Comparison of ENCODE assay signal across 10 mouse cellular contexts in genomic region chr1:65311214-65311933, GRCm38 (mm10). TPM values are rescaled to one million over a fixed set of nuclear protein-coding genes. Genes with fewer than 3 reads are reported as not detected.
DNase-seq lines count a peak whose midpoint lies in the region; ATAC-seq and TF ChIP-seq lines count a peak whose summit lies in the region.
"Had no signal": no experiment of that assay in that cellular context is flagged by ENCODE, and none has a peak within 500 bp of the region (broad histone marks: within the 10 kb centered on the region; RNA-seq: fewer than 3 reads in every experiment).

No protein-coding gene starts in this region.

- no peaks in the 10 kb centered on the region for H3K36me3 ChIP-seq in intestine, embryonic 15.5 days

- H3K9me3 ChIP-seq in intestine, embryonic 15.5 days: no peaks in the 10 kb centered on the region

- TF ChIP-seq CTCF in cerebellum, adult 2 months (IDR thresholded peaks at IDR 0.05; ENCODE audit: borderline replicate concordance, insufficient read depth, low read depth, low read length): no peak

- no peak overlapping the region for H3K27ac ChIP-seq in cerebellum, adult 2 months (ENCODE audit: insufficient read depth, low read length)
- H3K27ac ChIP-seq in intestine, embryonic 15.5 days: no peak overlapping the region

- ATAC-seq in intestine, embryonic 15.5 days: 0 out of 2 replicates have a peak, but pooled peaks have one; percentile 43

- H3K27me3 ChIP-seq in cerebellum, adult 2 months (ENCODE audit: control insufficient read depth, insufficient read depth, low read length): no peaks in the 10 kb centered on the region
- H3K27me3 ChIP-seq in intestine, embryonic 15.5 days (replicated peaks): peaks cover 16% of the 10 kb centered on the region

- no peak for TF ChIP-seq POLR2A in cerebellum, adult 2 months (IDR thresholded peaks at IDR 0.05; ENCODE audit: borderline replicate concordance, insufficient read depth, low read length)

- peaks cover 7% of the 10 kb centered on the region; the same call in 1 of the 2 replicates for H3K4me1 ChIP-seq in cerebellum, adult 2 months (ENCODE audit: control insufficient read depth, insufficient read depth, low read length)
- H3K4me1 ChIP-seq in intestine, embryonic 15.5 days (replicated peaks): 0 out of 2 replicates have a peak, but pooled peaks cover 6% of the 10 kb centered on the region

- H3K9ac ChIP-seq in intestine, embryonic 15.5 days: no peak overlapping the region

- peak; percentile 22 to 42 for DNase-seq in cerebellum, adult 2 months
- no peak for DNase-seq in cerebellum, adult 11 months
- DNase-seq in right cerebral cortex, postnatal 25 days: peak; percentile 17
- no peak for DNase-seq in right cerebral cortex, adult 18-20 months
- DNase-seq in right cerebral cortex, postnatal 36 days (ENCODE audit: low spot score in 2 of 2): peak; percentile 6 to 14
- no peak for DNase-seq in lung, postnatal 25 days (ENCODE audit: low spot score)
- DNase-seq in urinary bladder, postnatal 10 days (ENCODE audit: low spot score): no peak

- peak overlapping the region; percentile 56 for H3K4me2 ChIP-seq in intestine, embryonic 15.5 days (replicated peaks)

- WGBS in cerebellum, adult 2 months: under 1% methylated on average over 29 of the region's 29 CpGs
- WGBS in intestine, embryonic 15.5 days: 3% methylated on average over 29 of the region's 29 CpGs

- peak overlapping the region; percentile 25 for H3K4me3 ChIP-seq in cerebellum, adult 2 months (replicated peaks; ENCODE audit: insufficient read depth, low read depth, low read length)
- H3K4me3 ChIP-seq in intestine, embryonic 15.5 days (replicated peaks): peak overlapping the region; percentile 18; the same call in 1 of the 2 replicates
- H3K4me3 ChIP-seq: erythroblast, embryonic 14.5 days had no signal

RNA-seq across cellular contexts. Expression of gene Pth2r, which starts 29.5 kb away (rescaled TPM):
- polyA plus RNA-seq in cerebellum, adult 2 months (2012; rRNA removed): 0.38 and 0.40 TPM in 2 replicates
- polyA plus RNA-seq in intestine, embryonic 15.5 days (2015; fragmentation: Nextera tagmentation; extraction: Ambion mirVana): not detected in 2 replicates
- polyA plus RNA-seq: C2C12; erythroblast, embryonic 14.5 days had no signal

Comparison
In these comparisons a context has a peak if more than half of its experiments do, and no peak if none do; other contexts are left out.
1. DNase-seq: peak in cerebellum, adult 2 months (2 of 2), right cerebral cortex, postnatal 25 days (single experiment) and right cerebral cortex, postnatal 36 days (2 of 2); none in cerebellum, adult 11 months (single experiment), right cerebral cortex, adult 18-20 months (single experiment), lung, postnatal 25 days (single experiment) and urinary bladder, postnatal 10 days (single experiment).